Mouse (Mus musculus) urinary bladder, postnatal 10 days (tissue): ENCODE measurements around the gene Gabarapl1.
"Not testable (repeated sequence)": the region's sequence is repeated elsewhere in the genome, so short reads cannot be mapped to it uniquely, and the experiment has no call there.

Experiments used
- DNase-seq: peaks from one replicate; pipeline ENCODE4 v3.0.0; 2022; ENCODE audit warnings: low spot score

The Gabarapl1 gene

GRCm38 (mm10) chr6:129532942-129533860 is at the start of gene Gabarapl1:
Gabarapl1 (plus strand) TSS chr6:129533160.
- no peak for DNase-seq

- DNase-seq, result no peak
Measured at GRCm38 (mm10) chr6:129494924-129495323, 38.0 kb upstream of the Gabarapl1 start.

DNA sequence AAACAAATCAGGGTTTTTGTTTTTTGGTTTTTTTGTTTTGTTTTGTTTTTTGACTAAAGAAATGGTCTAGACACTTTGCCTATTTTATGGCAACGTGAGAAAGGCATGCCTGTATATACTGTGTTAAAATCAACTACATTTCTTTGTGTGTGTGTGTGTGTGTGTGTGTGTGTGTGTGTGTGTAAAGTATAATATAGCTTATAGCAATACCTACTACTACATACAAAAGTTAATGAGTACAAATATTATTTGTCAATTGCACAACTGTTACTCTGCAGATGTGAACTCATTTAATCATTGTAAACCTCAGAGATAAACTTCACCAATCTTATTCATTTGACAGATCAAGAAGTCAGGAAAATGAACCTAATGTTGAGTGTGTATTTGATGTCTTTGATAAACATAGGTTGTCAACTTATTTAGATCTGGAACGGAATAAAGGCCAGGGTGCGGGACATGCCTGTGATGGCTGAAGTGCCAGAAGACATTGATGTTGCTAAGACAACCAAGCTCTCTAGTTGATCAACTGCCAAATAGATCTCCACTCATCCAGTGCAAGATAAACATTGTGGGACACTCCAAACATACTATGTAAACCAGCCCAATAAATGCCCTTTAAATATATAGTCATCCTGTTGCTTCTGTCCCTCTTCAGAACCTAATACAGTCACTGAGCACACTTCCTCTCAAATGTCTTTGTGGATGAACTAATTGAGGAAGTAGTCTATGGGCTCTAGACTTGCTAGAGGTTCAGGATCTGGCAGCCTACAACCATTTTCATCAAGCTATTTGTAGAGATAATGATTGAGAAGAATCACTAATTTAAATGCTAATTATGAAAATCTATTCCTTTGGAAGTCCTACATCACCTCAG is 35.4 kb upstream of the Gabarapl1 start:
- no peak for DNase-seq

- DNase-seq, result not testable (repeated sequence)
Measured at GRCm38 (mm10) chr6:129499516-129499915, 33.4 kb upstream of the Gabarapl1 start.

DNA sequence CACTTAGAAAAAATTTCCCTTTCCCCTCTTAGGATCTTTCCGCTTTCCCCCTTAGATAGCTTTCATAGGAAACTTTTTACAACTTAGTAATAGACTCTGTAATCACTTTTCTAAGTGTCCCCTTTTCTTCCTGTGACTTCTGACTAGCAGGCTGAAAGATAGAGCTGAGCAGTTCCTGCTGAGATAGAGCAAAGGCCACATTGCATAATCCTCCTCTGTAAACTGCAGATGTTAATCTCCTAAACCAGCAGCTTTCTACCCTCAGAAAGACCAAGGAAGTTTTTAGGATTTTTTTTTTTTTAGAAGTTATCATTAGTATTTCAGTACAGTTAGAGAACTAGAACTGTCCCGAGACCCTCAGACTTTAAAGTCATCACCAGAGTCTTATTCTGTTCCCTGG is 29.5 kb upstream of the Gabarapl1 start:
- DNase-seq, result no peak

DNA sequence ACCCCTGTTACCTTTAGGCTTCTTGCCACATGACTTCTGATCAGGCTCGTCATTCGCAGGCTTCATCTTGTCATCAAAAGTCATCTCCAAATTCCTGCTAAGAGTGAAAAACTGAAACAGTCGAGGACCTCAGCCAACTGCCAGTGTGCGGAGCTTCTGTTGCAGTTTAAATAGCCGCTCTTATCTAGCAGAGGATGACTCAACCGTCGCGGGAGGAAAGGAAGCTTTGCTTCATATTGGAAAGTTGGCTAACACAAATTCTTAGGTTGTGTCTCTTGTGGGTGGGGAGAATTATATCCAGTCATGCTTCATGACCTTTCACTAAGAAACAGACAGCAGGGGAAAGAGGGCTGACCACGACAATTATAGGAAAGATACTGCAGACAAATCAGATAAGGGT is 25.9 kb upstream of the Gabarapl1 start, which contains the start of gene Olr1:
Gene Olr1, minus strand, starts transcription at position 142 of the 400 bp plus-strand sequence.
- no peak for DNase-seq

- DNase-seq, result no peak
Measured at GRCm38 (mm10) chr6:129510120-129510911, 22.6 kb upstream of the Gabarapl1 start.

DNA sequence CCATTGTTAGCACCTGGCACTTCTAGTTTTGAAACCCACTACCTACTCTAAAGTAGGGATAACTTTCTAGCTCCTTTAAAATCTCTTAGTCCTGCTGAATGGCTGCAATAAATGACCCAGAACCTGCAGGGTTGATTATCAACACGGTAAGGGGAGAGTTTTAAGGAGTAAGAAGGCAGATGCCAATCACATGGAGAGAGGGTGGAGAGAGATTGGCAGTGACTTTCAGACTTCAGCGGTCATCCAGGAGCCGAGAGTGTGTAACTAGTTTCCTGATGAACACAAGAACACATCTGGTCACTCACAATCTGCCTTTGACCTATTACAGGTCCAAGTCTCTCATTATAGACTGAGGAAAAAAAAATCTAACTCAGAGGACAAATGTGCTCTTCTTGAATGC is 20.6 kb upstream of the Gabarapl1 start, which contains the start of gene Tmem52b:
Gene Tmem52b, plus strand, starts transcription at position 189 of the 400 bp plus-strand sequence.
- DNase-seq, result no peak

DNA sequence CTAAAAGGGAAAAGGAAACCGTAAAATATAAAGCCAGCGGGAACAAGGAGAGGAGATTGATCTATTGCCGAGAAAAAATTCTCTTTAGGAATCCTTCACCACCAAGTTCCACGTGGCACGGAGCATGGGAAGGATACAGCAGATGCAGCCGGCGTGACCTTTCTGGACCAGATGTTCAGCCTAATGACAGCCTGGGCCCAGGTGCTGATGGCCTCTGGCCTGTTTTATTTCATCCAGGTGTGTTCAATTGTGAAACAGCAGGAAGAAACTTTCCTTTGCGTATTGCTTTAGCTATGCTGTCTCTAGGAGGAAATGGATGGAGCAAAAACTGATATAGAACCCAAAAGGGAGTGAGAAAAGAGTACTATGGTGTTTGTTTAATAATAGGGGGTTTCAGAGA is 20.1 kb upstream of the Gabarapl1 start:
- DNase-seq, result no peak

DNA sequence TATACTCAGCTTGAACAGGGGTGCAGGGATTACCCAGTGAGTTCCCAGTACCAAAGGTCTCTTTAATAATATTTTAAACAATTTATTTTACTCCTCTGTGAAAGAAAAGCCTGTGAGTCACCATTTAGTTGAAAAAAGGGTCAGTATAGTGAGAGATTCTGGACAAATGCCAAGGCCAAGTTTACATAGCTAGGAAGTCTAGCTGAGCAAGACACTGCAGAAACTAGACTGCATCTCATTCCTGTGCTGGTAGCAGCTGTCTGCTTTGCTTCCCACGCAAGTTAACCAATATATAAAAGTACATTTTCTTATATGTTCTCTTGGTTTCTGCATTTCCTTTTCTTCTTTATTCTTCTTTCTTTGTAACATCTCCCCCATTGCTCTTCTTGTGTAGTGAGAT is 19.6 kb upstream of the Gabarapl1 start:
- no peak for DNase-seq

GRCm38 (mm10) chr6:129514376-129514775 is 18.6 kb upstream of the Gabarapl1 start:
- no peak for DNase-seq

DNA sequence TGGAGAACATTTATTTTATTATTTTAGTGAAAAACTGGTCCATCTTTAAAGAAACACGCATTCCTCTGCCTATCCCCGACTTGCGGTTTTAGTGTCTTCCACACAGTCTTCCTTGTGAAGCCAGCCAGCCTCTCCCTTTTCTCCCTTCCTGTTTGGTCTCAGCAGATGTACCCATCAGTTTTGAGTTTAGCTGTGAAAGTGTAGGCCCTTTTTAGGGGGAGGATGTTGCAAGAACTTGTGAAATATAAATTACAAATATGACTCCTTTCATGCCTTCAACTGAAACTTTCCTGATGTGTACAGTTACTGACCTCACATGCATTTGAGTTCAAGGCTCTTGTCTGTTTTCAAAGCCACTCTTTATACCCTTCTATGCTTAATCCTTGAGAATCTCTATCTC is 17.9 kb upstream of the Gabarapl1 start:
- DNase-seq, result no peak

DNA sequence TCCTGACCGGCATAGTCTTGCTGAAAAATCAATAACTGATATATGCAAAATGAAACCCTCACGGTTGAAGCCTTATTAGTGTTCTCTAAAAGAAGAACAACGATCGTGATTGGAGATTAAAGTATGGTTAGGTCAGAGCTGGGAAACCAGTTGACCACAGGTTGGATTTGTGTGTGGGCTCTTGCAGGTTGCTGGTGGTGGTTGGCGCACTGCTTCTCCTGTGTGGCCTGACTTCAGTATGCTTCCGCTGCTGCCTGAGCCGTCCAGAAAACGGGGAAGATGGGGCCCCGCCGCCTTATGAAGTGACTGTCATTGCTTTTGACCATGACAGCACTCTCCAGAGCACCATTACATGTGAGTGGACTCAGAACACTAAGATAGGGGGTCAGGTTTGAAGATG is 16.6 kb upstream of the Gabarapl1 start:
- DNase-seq, result no peak

DNA sequence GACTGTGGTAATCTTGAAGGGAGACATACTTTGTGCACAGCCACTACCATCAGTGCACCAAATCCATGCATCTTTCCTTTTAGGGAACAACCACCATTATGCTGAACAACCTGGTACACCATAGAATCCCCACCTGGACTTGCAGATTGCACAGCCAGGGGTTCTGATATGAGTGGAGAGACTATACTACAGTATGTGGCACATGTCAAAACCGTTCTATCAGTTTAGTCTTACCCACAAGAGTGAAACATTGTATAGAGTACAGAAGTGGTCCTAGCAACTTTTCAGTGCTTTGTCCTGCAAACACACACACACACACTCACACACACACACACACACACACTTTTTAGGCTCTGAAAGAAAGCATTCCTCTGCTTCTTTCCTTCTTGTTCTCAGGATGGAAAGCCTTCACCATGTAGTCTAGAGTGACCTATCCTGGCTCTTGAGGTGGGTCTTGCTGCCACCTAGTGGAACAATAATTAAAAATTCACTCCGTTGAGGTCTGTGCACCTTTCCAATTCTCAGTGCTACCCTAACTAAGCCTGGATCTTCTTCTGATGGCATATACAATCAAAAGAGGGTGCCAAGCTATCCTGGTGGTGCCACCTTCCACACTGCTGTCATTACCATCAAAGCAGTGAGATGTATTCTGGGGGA is 15.1 kb upstream of the Gabarapl1 start:
- DNase-seq, result no peak

DNA sequence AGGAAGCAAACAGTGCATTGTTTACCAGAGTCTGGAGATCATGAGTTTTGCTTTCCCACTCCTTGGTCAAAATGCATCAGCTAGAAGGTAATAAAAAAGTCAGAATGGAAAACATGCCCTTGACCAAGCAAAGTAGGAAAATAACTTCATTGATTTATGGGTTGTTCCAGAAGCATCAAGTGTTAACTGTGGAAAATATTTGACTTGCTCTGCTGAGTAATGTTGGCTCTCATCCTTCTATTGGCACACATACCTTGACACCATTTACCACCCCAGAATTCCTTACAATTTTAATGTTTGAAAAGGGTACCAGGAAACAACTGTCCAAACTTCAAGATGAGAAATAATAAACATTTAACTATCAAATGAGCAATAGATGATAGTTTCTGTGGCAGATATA is 6.9 kb upstream of the Gabarapl1 start:
- no peak for DNase-seq

DNA sequence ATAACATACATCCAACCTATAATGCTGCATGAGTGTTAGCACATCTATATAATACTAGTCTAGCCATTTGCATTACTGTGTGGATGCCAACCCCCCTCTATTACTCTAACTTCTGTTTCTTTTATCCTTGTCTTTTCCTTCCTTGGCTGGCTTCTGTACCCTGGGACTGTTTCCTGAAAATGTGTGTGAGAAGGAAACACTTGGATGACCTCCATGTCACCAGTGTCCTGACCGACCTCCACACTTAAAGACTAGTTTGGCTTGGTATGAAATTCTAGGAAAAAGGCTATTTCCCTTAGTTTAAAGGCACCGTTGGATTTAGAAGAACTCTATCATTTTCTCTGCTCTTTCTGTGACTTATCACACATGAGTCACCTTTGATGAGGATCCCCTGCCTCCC is 5.5 kb upstream of the Gabarapl1 start:
- no peak for DNase-seq

- DNase-seq, result no peak
Measured at GRCm38 (mm10) chr6:129529605-129530004, 3.4 kb upstream of the Gabarapl1 start.

DNA sequence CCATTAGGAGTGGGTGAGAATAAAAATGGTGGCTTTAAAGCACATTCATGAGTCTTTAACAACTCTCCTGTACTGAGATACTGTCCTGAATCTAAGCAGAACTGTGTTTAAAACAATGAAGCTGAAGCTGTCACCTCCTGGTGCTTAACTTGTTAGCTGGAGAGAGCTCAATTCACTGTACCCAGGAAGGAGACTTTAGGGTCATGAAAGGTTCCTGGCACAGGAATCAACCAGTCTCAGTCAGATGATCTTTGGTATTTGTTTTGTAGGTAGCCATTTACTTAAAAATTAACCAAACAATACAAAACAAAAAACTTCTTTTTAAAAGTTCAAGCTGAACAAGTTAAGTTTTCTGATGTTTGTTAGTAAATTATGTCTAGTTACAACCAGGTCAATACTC is 2.7 kb upstream of the Gabarapl1 start:
- DNase-seq, result no peak

- no peak for DNase-seq
Measured at GRCm38 (mm10) chr6:129532556-129532941, 411 bp upstream of the Gabarapl1 start.

GRCm38 (mm10) chr6:129534057-129534456 is 1.1 kb downstream of the Gabarapl1 start:
- DNase-seq, result no peak

DNA sequence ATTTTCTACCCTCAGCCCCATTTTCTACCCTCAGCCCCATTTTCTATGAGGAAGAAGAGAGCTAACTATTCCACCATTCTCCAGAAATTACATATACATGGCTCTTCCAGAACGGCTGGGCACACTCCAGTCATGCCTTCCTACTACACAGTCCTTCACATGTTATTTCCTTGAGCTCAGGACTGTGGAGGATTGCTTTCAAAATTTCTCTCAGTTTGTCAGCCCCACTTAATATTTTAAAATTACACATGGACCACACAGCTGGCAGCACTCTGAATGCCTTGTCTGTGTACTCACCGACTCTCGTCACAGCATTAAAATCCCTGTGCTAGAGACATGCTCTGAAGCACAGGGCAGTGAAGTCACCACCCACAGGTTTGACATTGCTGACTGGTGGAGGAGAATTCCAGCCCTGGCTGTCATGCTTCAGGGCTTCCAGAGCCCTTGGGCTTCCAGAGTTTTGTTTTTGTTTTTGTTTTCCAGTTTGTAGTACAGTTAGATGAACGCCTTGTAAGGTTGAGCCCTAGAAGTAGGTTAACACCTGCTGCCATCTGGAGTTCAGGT is 1.7 kb downstream of the Gabarapl1 start:
- DNase-seq, result no peak
